Mouse (Mus musculus) right cerebral cortex, adult 2 months (tissue): Measurements from ENCODE around the gene Ccdc15.

Experiments used
- DNase-seq, 2 experiments: peaks; one replicate each; pipeline ENCODE4 v3.0.0; 2021 to 2022; ENCODE audit warnings: low spot score in 2 of 2

Ccdc15 gene

GRCm38 (mm10) chr9:37347988-37348642 lies at the start of gene Ccdc15:
TSS of gene Ccdc15 (minus strand) at chr9:37348432.
- DNase-seq = peak; percentile 96 to 98

GRCm38 (mm10) chr9:37393482-37394131 lies 45.4 kb upstream of the Ccdc15 start:
- no peak for DNase-seq

- no peak for DNase-seq
Measured at GRCm38 (mm10) chr9:37392071-37392470, 43.8 kb upstream of the Ccdc15 start.

- DNase-seq = no peak
Measured at GRCm38 (mm10) chr9:37390891-37391290, 42.7 kb upstream of the Ccdc15 start.

GRCm38 (mm10) chr9:37384284-37385182 lies 36.3 kb upstream of the Ccdc15 start:
- DNase-seq = no peak

- no peak for DNase-seq
Measured at GRCm38 (mm10) chr9:37383161-37383560, 34.9 kb upstream of the Ccdc15 start.

GRCm38 (mm10) chr9:37375718-37376117 lies 27.5 kb upstream of the Ccdc15 start:
- DNase-seq = no peak

GRCm38 (mm10) chr9:37371232-37371801 lies 23.1 kb upstream of the Ccdc15 start:
- DNase-seq = no peak

GRCm38 (mm10) chr9:37368860-37369259 lies 20.6 kb upstream of the Ccdc15 start:
- no peak for DNase-seq

GRCm38 (mm10) chr9:37368081-37368830 lies 20.0 kb upstream of the Ccdc15 start:
- DNase-seq = no peak

GRCm38 (mm10) chr9:37367301-37368080 lies 19.3 kb upstream of the Ccdc15 start, which contains the start of gene Hepacam:
TSS of gene Hepacam (plus strand) at chr9:37367351.
- DNase-seq = no peak

- no peak for DNase-seq
Measured at GRCm38 (mm10) chr9:37365706-37366105, 17.5 kb upstream of the Ccdc15 start.

- no peak for DNase-seq
Measured at GRCm38 (mm10) chr9:37364392-37364791, 16.2 kb upstream of the Ccdc15 start.

GRCm38 (mm10) chr9:37363551-37363950 lies 15.3 kb upstream of the Ccdc15 start:
- DNase-seq = no peak

GRCm38 (mm10) chr9:37362881-37363280 lies 14.6 kb upstream of the Ccdc15 start:
- no peak for DNase-seq

GRCm38 (mm10) chr9:37362084-37362483 lies 13.9 kb upstream of the Ccdc15 start:
- no peak for DNase-seq

- peak; percentile 74 to 81 for DNase-seq
Measured at GRCm38 (mm10) chr9:37359331-37360220, 11.3 kb upstream of the Ccdc15 start.

GRCm38 (mm10) chr9:37358713-37359330 lies 10.6 kb upstream of the Ccdc15 start:
- DNase-seq = peak in 1 of 2 experiments; percentile 58

- no peak for DNase-seq
Measured at GRCm38 (mm10) chr9:37354485-37354884, 6.3 kb upstream of the Ccdc15 start.
